Mouse (Mus musculus): ENCODE data around the gene St8sia1. TPM values are rescaled to one million over a fixed set of nuclear protein-coding genes. Genes with fewer than 3 reads are reported as not detected.

St8sia1 gene
- total RNA-seq, 2 experiments from 2014 or later, result 0.16 to 0.42 TPM

- no peak for DNase-seq
- intact Hi-C loops (cut with DNase I; ENCODE audit: low total_unique reads), result no loop called here
Measured at GRCm38 (mm10) chr6:142877221-142877620, 87.0 kb downstream of the St8sia1 start.

- intact Hi-C loops (cut with DNase I; ENCODE audit: low total_unique reads), result no loop called here
- DNase-seq, result no peak
Measured at GRCm38 (mm10) chr6:142876279-142876899, 87.9 kb downstream of the St8sia1 start.

- no peak for DNase-seq
- intact Hi-C loops (cut with DNase I; ENCODE audit: low total_unique reads), result no loop called here
Measured at GRCm38 (mm10) chr6:142873795-142874563, 90.3 kb downstream of the St8sia1 start.

- DNase-seq, result no peak
- intact Hi-C loops (cut with DNase I; ENCODE audit: low total_unique reads), result no loop called here
Measured at GRCm38 (mm10) chr6:142869715-142870422, 94.4 kb downstream of the St8sia1 start.

GRCm38 (mm10) chr6:142867471-142868055 is 96.7 kb downstream of the St8sia1 start:
- intact Hi-C loops (cut with DNase I; ENCODE audit: low total_unique reads), result no loop called here
- no peak for DNase-seq

GRCm38 (mm10) chr6:142867023-142867422 is 97.2 kb downstream of the St8sia1 start:
- intact Hi-C loops (cut with DNase I; ENCODE audit: low total_unique reads), result no loop called here
- DNase-seq, result no peak

- intact Hi-C loops (cut with DNase I; ENCODE audit: low total_unique reads), result no loop called here
- DNase-seq, result no peak
Measured at GRCm38 (mm10) chr6:142865199-142865598, 99.1 kb downstream of the St8sia1 start.

GRCm38 (mm10) chr6:142863881-142864280 is 100.4 kb downstream of the St8sia1 start:
- intact Hi-C loops (cut with DNase I; ENCODE audit: low total_unique reads), result no loop called here
- DNase-seq, result no peak

- intact Hi-C loops (cut with DNase I; ENCODE audit: low total_unique reads), result no loop called here
- no peak for DNase-seq
Measured at GRCm38 (mm10) chr6:142862265-142862664, 102.0 kb downstream of the St8sia1 start.

- intact Hi-C loops (cut with DNase I; ENCODE audit: low total_unique reads), result no loop called here
- DNase-seq, result no peak
Measured at GRCm38 (mm10) chr6:142860396-142860795, 103.9 kb downstream of the St8sia1 start.

- intact Hi-C loops (cut with DNase I; ENCODE audit: low total_unique reads), result no loop called here
- no peak for DNase-seq
Measured at GRCm38 (mm10) chr6:142859946-142860345, 104.3 kb downstream of the St8sia1 start.

GRCm38 (mm10) chr6:142858937-142859336 is 105.3 kb downstream of the St8sia1 start:
- no peak for DNase-seq
- intact Hi-C loops (cut with DNase I; ENCODE audit: low total_unique reads), result no loop called here

GRCm38 (mm10) chr6:142856258-142856874 is 107.9 kb downstream of the St8sia1 start:
- intact Hi-C loops (cut with DNase I; ENCODE audit: low total_unique reads), result no loop called here
- no peak for DNase-seq

GRCm38 (mm10) chr6:142855761-142856160 is 108.5 kb downstream of the St8sia1 start:
- intact Hi-C loops (cut with DNase I; ENCODE audit: low total_unique reads), result no loop called here
- DNase-seq, result no peak

- intact Hi-C loops (cut with DNase I; ENCODE audit: low total_unique reads), result no loop called here
Measured at GRCm38 (mm10) chr6:142852419-142853377, 111.6 kb downstream of the St8sia1 start.

GRCm38 (mm10) chr6:142850436-142850835 is 113.8 kb downstream of the St8sia1 start:
- DNase-seq, result no peak
- intact Hi-C loops (cut with DNase I; ENCODE audit: low total_unique reads), result no loop called here

More at GRCm38 (mm10) chr6:142852419-142853377, 111.6 kb downstream of the St8sia1 start:
- no peak for DNase-seq

- intact Hi-C loops (cut with DNase I; ENCODE audit: low total_unique reads), result no loop called here
- no peak for DNase-seq
Measured at GRCm38 (mm10) chr6:142849326-142849725, 114.9 kb downstream of the St8sia1 start.

GRCm38 (mm10) chr6:142847914-142848674 is 116.2 kb downstream of the St8sia1 start:
- intact Hi-C loops (cut with DNase I; ENCODE audit: low total_unique reads), result no loop called here
- DNase-seq, result no peak

All from gastrocnemius, postnatal 14 days (tissue).